Mouse (Mus musculus): ENCODE measurements around the gene Rufy4.

Rufy4 gene

DNA sequence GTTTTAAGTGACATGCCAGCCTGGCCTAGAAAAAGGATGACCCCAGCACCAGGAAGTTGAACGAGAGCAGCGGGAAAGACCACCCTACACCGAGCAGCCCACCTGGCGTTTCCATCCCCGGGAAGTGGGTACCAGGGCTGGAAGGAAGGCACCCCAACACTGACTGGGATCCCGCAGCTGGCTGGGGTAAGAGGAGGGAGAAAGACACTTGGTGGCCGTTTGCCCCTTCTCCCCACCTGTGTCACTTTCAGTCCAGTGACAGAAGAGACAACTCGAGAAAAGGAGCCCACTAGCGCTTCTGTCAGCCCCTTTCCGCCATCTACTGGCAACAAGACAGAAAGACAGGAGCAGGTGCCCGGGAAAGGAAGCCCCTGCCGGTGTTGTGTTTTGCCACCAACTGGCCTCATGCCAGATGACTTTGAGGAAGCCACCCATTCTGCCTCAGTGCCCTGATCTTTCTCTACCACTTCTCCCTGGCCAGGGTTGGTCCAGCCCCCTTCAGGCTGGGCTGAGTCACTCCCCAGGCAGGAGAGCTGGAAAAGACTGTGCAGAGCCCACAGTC is at the start of gene Rufy4:
Gene Rufy4, plus strand, starts transcription at position 551 of the 562 bp plus-strand sequence.
- DNase-seq = peak; percentile 86

DNA sequence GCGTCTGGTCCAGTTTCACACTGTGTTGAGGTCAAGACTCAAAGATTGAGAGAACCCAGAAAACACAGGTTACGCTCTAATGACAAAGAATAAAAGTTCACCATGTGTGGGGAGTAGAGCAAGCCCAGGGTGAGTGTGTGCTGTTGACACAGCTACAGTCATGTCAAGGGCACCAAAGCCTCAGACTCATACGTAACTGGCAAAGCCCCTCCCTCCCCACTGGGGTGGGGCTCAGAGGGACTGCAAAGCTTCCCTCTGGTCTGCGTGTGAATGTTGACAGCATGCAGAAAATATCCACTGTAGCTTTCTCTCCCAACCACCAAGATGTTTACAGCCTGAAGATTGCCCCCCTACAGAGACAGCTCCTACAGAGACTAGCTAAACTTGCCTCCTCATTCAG is 49.1 kb upstream of the Rufy4 start:
- no peak for DNase-seq

DNA sequence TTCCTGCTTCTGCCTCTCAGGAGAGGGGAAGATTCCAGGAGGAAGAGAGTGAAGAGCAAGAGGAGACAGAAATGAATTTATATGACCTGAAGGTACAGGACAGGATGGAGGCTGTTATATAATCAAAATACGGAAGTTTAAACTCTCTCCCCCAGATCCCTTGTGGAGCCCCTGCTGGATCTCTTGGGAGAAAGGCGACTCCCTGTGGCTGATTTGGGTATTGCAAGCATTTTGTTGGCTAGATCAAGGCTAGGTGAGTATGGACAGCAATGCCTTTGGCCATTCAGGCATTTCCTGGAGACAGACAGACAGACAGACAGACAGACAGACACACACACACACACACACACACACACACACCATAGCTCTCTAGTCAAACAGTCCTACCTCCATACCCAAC is 48.0 kb upstream of the Rufy4 start:
- DNase-seq = peak; percentile 92

DNA sequence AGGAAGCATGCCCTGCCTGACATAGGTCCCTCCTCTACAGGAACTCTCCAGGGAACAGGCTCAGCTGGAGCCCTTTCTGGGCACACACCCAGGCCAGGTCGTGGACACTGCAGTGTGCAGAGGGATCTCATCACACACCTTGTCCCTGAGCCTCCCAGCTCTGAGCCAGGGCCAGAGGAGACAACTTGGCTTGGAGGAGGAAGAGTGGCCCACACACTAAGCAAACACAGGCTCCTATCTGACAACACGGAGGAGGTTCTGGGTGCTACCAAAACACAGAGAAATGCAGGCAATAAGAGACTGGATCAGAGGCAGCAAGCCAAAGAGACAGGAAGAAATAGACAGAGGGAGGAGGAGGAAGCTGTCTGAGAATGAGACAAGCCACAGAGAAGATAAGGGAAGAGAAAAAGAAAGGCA is 43.8 kb upstream of the Rufy4 start:
- no peak for DNase-seq

DNA sequence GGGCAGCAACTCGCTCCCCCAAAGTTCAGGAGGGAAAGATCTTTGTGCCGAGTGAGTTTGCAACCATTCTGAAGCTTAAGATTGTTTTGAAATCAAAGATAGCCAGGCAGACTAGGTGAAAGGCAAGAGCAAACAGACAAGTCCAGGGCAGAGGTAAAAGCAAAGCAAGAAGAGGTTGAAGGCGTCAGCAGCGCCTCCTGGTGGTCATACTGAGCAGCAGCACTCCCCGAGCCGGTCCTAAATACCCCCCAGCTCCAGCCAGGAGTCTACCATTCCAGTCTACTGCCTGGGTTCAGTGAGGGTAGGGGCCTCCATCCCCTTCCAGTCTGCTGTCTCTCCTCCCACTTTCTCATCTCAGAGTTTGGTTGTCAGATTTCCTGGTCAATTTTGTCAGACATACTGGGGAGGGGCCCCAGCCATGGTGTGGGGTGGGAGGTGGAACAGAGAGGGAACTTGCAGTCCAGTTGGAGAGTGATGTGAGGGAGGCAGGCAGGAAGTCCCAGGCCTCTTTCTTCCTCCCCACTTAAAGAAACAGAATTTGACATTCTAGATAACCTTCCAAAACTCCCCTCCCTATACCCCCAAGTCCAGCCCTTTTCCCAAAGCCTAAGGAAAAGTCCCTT is 42.4 kb upstream of the Rufy4 start:
- DNase-seq = peak; percentile 77

DNA sequence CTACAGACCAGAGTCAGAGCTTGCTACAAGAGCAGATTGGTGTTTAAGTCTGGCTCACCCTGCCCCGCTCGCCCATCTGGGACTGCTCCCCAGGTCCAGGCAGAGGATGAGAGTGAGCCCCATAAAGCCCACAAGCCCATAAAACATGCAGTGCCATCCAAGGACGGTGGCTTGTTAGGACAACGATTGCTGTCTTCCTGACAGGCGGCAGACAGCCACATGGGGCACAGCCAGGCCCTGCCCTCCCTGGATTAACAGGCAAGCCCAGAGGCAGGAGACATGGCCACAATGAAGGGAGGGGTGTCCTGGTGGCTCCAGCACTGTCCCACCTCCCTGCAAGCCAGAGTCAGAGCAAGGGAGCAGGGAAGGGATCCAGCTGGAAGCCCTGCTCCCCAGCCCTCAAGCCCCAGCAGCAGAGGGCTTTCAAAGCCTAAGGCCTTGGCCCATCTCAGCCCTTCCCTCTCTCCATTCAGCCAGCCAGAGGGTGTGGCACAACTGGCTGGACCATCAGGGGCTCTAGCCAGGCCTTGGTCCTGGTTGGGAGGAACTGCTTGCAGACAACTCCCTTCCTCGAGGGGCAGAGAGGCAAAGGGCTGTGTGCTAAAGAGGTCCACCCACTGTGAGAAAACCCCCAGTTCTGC is 41.2 kb upstream of the Rufy4 start:
- no peak for DNase-seq

DNA sequence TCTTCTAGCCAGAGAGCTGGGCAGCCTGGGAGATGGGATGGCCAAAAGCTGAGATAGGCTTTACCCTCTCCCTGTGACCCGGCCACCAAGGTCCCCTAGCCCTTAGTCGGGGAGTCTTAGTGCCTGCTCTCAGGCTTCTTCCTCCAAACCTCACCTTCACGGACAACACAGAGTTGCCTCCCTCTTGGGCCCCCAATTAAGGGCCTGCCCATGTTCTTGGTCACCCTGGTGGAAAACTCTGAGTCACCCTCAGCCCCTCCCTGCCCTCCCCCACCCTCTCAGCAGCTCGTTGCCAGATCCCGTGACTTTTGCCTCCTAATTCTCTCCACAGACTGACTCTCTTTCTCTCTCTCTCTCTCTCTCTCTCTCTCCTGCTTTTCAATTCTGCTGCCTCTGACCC is 40.6 kb upstream of the Rufy4 start:
- DNase-seq = no peak

DNA sequence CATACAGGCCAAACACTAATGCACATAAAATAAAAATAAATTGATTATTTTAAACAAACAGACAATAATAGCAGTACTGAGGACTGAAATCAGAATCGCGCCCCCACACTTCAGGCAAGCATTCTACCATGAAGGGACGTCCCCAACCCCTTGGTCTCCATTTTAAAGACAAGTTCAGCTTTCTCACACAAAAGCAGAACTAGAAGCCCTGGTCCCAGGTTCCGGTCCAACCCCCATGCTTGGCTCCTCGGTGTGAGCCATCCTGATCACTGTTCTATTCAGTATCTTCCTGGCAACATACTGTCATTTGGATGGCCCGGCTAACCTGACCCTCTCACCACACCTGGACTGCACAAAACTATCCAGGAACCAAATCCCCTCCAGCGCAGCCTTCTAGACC is 39.8 kb upstream of the Rufy4 start:
- DNase-seq = no peak

DNA sequence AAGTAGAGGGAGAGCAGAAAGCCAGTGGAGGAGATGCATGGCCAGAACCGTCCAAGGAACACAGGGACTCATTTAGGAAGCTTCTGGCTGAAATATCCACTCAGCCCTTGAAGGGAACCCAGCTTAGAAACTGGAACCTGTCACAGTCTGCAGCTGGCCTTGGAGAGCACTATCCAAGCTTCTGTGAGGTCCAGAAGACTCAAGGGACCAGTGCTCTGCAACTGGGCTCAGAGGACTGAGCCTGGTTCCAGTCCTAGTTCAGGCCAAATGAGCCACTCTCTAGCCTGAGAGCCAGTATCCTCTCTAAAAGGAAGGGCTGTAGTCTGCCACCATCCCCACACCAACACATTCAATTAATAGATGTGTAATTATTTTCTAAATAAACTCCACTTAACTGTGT is 36.8 kb upstream of the Rufy4 start:
- DNase-seq = no peak

DNA sequence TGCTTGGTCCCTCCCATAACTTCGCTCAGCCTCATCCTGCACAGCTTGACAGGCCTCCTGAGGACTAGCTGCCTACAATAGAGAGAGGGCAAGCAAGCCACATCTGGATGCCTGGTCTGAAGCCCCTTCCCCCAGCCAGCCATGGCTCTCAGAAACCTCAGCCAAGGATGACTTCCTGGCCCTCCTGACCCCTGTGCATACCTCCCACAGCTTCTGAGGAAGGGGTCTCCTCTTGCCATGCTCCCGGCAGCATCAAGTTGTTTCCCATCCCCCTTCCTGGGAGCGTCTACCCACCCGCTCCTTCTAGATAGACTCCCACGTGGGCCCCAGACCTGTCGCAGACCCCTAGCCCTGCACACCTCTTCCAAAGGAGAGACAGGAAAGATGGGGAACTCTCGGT is 35.0 kb upstream of the Rufy4 start:
- no peak for DNase-seq

DNA sequence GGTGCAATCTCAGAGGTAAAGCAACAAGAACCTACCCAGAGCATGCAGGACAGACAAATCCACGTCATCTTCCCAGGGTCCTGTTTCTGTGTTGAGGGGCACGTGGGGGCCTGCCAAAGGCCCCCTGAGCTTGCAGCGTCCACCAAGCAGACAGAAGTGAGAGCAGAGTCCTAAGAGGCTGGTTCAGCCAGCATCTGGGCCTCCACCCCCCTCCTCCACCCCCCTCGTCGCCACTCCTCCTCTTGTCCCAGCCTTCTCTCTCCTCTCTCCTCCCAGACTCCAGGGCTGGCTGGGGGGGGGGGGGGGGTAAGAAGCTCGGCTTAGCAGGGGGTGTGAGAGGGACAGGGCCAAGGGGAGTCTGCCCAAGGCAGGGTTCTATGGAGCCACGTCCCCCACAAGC is 34.2 kb upstream of the Rufy4 start:
- peak; percentile 60 for DNase-seq

DNA sequence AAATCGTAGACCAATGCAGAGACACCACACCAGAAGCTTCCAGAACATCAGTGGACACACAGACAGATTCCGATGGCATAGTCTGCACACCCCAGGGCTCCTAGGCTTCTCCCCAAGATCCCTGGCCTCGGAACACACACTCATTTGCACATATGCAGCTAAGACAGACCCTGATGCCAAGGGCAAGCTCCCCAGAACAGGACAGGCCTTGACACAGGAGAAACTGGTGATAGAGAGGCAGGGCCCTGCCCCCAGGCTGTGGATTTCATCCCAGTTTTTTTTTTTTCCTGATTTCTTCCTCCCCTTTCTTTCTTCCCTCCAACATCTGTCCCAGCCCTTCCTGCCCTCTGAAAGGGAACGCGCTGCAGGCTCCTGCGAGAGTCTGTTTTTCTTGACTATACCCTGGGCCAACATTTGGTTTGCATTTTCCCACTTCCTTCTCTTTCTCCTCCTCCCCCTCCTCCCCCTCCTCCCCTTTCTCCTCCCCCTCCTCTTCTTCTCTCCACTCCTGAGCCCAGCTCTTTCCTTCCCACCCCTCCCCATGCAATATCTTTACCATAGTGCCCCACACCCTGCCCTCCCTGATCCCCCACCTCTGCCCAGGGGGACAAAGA is 33.6 kb upstream of the Rufy4 start:
- no peak for DNase-seq

DNA sequence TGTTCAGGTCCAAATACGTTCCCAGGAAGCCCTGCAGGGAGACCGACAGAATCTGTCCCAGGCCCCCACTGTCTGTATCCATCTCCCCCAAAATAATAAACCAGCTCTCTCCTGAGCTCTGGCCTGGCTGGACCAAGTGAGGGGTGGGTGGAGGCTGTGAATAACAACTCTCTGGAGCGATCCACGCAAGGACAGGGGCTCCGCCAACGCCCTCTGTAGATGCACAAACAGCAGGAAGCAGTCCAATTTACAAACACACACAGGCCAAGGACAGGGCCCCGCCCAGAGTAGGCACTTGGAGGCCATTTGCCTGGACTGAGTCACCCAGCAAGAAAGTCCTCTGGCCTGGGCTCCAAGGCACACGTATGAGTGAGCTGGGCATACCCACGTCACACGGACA is 33.1 kb upstream of the Rufy4 start:
- no peak for DNase-seq

DNA sequence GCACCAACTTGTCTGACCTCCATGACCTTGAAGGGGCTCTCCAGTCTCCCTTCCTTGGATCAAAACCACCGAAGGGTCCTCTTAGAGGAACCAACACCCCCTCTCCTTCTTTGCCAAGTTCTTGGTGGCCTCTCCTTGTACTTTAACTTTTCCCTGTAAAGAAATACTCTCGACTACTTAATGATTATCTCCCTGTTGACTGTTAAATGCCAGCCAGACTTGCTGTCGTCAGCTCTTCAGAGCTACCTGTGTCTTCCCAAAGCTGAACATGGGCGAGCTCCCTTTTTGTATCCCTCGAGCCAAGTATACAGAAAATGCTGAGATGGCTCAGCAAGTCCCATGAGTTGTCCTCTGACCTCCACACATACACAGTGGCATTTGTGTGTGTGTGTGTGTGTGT is 31.9 kb upstream of the Rufy4 start:
- peak; percentile 60 for DNase-seq

DNA sequence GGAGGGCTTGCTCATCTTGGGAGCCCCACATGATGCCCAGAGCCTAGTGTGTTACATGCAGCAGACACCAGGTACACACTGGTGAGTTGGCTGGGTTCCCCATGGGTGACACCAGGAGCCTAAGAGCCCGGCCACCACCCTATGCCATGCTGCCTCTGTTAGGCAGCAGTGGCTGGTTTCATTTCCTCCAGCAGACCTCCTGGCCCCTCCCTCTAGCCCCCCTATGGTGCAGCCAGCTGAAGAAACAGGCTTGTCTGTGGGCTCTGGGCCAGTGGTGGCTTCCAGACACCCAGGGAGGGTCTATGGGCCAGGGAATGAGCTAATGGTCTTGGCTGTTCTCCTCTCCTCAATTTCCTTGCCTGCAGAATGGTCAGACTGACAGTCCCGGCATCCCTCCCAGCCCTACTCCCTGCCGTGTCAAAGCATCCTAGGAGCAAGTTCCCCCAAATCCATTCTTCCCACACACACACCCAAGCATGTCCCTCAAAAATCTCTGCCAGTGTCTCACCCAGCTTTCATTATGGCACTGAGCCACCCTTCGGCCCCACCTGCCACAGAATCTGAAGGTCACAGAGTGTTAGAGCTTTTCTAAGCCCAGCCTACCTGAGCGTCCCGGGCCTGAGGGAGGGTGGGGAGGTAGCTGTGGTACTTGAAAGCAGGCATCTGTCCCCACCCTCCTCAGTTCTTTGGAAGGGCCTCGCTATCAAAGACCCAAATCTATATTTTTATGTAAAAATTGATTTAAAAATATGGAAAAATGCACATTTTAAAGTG is 30.7 kb upstream of the Rufy4 start:
- DNase-seq = no peak

DNA sequence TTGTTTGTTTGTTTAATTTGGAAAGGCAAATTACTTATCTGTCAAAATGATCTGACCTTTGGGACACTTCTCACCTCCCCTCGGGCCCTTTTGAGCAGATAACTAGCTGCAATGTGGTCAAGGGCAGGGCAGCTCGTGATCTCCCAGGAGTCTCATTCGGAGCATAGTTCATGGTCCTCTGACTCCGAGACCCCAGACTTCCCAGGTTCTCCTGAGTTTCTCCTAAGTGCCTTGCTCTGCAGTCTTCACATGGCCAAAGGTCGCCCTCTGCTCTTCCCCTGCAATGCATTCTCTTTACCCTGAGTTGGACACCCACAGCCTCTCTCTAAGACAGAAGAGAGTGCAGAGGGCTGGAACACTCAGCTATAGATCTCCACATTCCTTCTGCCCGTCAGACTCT is 30.0 kb upstream of the Rufy4 start:
- peak; percentile 75 for DNase-seq

DNA sequence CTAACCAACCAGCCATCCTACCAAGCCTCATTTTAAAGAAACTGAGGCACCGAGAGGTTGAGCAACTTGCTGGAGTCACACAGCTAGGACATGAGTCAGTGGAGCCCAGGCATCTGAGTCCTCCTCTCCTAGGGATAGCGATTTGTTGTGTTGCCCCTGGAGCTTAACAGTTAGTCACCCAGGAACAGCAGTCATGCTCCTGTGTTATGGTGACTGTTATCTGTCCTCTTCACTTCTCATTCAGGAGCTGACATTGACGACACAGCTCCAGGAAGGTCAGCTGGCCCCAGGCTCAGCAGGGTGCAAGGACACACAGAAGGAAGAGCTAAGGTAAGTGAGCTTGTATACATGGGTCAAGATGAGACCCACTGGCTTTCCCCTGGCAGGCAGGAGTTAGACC is 29.6 kb upstream of the Rufy4 start:
- DNase-seq = no peak

DNA sequence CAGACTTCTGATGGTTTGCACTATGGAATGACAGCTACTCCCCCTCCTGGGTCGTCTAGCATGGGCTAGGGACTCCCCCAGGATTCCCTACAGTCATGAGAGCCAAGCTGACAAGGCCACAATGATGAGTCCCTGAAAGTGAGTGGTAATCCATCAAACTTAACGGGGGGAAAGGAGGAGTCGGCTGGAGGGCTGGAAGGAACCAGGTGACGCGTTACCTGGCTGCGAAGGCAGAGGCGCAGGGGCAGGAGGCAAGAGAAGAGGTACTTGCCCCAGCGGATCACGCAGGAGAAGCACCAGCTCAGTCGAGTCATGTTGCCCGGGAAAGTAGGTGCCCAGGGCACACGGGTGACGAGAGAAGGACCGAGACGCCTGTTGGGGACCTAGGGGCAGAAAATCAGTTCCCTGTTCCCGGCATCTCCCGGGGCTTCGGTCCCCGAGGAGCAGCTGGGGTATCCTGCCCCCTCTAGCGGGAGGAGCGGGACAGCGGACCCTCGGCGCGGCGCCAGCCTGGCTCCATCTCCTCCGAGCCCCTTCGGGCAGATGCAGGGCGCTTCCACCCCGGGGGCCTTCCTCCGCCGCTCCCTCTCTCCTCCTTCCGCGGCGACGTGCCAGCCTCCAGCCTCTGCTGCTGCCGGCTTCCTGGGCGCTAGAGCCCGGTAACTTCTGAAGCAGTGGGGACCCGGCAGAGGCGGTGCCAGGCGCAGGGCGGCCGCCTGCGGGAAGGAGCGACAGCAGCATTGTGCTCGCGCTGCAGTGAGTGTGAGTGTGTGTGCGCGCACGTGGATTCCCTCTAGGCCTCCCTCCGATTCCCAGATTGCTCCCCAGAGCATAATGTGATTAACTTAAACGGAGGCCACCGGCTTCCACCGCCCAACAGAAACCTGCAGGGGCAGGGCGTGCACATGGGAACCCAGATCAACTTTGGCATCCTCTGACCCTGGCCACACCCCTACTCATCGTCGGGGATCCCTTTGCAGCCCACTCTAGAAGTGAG is 27.0 kb upstream of the Rufy4 start:
- DNase-seq = peak; percentile 65

DNA sequence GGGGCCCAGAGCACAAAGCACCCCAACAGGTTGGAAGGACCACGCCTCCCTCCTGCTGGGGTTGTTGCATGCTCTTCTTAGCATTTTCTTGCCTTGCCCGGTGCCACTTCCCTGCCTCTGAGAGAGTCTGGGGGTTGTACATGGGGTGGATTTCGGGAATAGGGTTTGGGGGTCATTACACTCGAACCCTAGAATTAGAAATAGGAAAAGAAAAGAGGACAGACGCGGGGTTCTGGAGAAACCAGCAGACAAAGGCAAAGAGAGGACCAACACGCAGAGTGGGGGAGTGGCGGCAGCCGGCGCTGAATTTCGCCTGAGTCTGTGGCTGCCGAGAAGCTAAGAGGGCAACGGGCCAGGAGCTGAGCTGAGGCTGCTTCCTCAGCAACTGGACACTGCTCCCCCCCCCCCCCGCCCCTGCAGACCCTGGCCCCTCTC is 26.3 kb upstream of the Rufy4 start:
- peak; percentile 68 for DNase-seq

DNA sequence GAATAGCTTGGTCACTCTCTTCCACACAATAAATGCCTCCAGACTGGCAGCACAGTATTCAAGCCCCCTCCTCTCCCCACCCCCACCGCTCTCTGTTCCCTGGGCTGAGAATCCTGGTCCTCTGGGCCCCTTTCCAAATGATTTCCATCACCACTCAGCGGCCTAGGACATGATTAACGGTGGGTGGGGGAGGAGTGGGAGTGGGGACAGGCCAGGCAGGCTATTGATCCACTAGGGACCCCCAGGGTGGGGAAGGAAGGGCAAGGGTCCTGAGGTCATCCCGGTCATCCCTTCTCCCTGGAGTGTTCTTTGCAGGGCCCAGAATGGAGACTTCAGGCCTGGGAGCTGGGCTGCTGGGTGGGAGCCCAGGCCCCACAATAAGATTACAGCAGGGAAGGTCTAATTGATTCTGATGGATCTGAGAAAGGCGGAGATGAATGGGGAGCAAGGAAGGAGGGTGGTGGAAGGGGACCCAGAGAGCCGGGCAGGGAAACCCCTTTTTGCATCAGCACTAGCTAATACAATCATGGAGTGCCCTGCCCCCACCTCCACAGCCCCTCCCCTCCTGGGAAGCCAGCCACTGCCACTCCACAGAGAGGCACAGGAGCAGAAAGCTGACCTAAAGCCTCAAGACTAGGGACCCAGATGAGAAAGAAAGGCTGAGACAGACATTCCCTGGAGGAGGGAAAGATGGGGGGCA is 21.5 kb upstream of the Rufy4 start:
- no peak for DNase-seq

DNA sequence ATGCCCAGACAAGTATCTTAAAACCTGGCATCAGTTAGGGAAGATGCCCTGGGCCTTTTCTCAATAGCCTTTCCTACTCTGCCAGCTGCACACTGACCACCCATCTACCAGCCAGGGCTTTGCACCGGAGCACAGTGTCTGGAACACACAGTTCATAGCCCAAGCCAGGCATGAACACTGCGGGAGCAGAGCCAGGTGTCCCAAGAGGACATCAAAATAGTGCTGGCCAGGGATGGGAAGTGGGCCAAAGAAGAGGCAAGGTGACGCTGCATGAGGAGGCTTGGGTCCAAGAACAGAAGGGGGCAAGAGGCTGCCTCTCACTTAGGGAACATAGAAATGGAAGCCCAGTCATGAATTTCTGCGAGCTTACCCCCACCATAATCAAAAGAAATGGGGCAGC is 19.7 kb upstream of the Rufy4 start:
- no peak for DNase-seq

DNA sequence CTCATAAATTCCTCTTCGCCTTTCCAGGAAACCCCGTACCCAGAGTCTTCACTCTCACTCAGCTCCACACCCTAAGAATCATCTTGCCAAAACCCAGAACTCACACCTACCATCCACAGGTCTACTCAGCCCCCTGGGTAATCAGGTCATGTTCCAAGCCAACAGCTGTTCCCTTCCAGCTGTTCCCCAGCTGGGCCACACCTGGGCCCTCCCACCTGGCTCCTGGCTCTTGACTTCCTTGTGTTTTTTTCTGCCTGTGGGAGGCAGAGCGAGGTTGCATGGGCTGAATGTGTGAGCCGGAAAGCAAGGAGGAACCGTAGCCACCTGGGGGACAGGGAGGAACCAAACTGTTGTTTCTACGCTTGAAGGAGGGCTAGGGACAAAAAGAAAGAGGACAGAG is 19.1 kb upstream of the Rufy4 start:
- DNase-seq = no peak

Data from kidney, postnatal 14 days (tissue).